Mouse (Mus musculus) brain, embryonic 14.5 days (tissue): Measurements from ENCODE around the gene Eya2. TPM values are rescaled to one million over a fixed set of nuclear protein-coding genes. Genes with fewer than 3 reads are reported as not detected.
A peak's percentile ranks its signal among the peaks of the same experiment; 100 is the strongest.
"Not testable (repeated sequence)": the region's sequence is repeated elsewhere in the genome, so short reads cannot be mapped to it uniquely, and the experiment has no call there.

Experiments used
- DNase-seq: peaks from one replicate; pipeline ENCODE4 v3.0.0-alpha.2; 2011; ENCODE audit warnings: low read depth
- CTCF ChIP-seq: fragments of 200-500 bp; IDR thresholded peaks from 2 replicates; pipeline ENCODE4 v1.5.1; 2012; ENCODE audit warnings: inconsistent platforms, mild to moderate bottlenecking, moderate library complexity, borderline replicate concordance; ENCODE audit not compliant: insufficient read depth, insufficient read length; ENCODE audit errors: extremely low read depth
- POLR2A ChIP-seq: fragments of 200-500 bp; IDR thresholded peaks from 2 replicates; pipeline ENCODE4 v1.6.1; 2012; ENCODE audit warnings: mild to moderate bottlenecking, inconsistent platforms, borderline replicate concordance; ENCODE audit not compliant: poor library complexity, insufficient read depth, insufficient read length, severe bottlenecking; ENCODE audit errors: extremely low read depth
- polyA plus RNA-seq: library from polyadenylated mRNA; depleted of rRNA; stranded (reverse); fragments of >200 nt; gene quantifications from 2 replicates; pipeline ENCODE4 v1.2.3, GENCODE M21; 2012

The Eya2 gene
- polyA plus RNA-seq, 1 experiment, result 12.3 TPM

DNA sequence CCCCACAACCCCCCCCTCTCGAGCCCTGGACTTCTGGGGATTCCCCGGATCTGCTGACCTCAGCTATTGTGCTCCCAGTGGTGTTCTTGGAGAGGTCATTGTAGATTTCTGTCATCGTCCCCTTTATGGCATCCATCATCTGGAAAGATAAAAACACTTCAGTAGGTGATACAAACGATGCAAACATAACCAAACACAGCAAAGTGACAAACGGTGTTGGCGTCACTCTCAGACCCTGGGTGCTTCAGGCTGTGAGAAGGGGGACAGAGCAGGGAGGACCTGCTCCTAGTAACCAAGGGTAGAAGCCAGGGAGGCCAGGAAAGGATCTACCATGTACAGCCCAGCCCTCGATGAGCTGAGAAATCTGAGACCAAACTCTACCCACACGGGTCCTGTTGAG is 203.0 kb downstream of the Eya2 start:
- no peak for DNase-seq
- TF ChIP-seq POLR2A (no peak), CTCF (no peak)

DNA sequence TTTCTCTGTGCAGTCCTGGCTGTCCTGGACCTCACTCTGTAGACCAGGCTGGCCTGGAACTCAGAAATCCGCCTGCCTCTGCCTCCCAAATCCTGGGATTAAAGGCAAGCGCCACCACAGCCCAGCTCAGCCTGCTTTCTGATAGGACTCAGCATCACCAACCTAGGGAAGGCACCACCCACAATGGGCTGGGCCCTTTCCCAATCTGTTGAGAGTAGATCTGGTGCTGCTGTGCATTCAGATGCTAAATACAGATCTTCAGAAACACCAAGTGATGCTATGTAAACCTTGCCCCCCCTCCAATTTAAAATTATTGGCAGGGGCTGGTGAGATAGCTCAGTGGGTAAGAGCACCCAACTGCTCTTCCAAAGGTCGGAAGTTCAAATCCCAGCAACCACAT is 205.3 kb downstream of the Eya2 start:
- not testable (repeated sequence) for DNase-seq

DNA sequence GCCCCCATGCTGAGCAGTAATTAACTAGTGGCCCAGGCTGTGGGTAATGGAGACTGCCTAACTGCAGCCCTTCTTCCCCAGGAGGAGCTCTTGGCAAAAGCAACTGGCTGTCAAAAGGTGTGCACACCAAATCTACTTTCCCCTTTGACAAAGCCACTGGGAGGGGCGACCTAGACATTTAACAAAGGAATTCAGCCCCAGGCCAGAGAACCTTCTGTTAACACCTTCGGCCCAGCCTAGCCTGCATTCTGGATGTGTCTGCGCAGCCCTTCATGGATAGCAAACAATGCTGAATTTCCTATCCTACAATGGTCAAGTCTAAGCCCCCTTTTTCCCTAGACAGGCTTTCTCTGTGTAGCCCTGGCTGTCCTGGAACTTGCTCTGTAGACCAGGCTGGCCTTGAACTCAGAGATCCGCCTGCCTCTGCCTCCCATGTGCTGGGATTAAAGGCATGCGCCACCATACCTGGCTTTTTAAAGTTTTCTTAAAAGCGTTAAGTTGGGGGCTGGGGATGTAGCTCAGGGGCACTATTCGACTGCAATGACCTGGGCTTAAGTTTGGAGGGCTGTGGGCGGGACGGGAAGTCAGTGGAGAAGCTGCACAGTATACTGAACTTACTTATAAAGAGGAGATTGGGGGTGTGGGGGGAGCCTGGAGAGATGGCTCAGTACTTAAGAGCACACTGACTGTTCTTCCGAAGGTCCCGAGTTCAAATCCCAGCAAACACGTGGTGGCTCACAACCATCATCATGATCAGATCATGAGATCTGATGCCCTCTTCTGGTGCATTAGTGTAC is 213.5 kb downstream of the Eya2 start:
- TF ChIP-seq CTCF (no peak), POLR2A (no peak)
- no peak for DNase-seq

DNA sequence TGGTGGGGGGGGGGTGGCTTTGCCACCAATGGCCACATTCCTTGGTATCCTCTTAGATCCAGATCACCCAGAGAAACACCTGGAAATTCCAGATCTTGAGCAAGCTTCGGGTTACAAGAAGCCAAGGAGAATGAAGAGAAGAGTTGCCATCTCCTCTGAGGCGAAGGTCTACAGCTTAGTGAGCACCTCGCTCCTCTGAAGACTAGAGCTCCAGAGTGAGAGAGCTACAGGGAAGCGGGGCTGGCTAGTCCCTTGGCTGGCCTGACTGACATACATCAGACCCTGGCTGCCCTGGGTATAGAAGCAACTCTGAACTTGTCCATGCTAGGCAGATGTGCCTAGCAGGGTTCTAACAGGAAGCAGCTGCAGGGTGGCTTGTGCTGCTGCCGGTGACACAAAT is 214.3 kb downstream of the Eya2 start:
- TF ChIP-seq POLR2A (no peak), CTCF (no peak)
- no peak for DNase-seq

DNA sequence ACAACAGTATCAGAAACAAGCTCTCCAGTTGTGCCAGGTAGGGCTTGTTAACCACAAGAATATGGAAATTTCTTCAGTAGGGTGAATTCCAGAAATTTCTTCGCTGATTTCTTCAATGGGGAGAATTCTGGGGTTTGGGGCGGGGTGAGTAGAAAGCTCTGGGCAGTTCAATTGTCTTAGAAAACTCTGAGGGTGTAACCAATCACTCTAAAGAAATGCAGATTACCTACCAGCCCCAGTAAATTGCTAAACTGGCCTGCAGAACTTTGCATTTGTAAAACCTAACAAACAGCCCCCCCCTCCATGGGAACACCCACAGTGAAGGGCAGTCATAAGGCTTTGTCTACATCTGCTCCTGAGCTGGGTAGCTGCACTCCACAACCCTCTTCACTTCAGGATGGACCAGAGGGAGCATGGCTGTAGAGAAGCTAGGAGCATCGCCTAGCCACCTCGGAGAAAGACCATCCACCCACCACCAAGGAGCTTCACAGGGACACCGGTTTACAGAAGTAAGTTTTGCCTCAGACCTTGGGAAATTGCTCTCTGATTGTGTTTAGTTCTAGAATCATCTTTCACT is 215.2 kb downstream of the Eya2 start:
- no peak for DNase-seq
- TF ChIP-seq CTCF (no peak), POLR2A (no peak)

DNA sequence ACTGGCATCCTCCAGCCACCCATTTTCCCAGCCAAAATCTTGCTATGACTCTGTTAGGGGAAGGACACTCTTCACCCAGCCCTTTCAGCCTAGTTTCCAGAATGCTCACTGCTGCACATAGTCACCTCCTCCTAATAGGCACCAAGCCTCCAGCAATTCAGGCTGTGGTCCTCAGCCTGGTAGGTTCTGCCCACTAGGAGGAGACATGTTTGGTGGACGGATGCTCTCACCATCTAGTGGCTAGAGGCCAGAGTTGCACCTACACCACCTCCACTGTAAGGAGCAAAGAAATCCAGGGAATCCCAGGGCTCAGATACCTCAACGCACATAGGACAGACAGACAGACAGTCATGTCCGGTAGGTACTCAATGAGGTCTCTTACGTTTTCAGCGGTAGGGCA is 216.7 kb downstream of the Eya2 start:
- DNase-seq, result peak; percentile 52
- TF ChIP-seq CTCF, result peak; percentile 74; the same call in 1 of the 2 replicates
- no peak for TF ChIP-seq POLR2A

DNA sequence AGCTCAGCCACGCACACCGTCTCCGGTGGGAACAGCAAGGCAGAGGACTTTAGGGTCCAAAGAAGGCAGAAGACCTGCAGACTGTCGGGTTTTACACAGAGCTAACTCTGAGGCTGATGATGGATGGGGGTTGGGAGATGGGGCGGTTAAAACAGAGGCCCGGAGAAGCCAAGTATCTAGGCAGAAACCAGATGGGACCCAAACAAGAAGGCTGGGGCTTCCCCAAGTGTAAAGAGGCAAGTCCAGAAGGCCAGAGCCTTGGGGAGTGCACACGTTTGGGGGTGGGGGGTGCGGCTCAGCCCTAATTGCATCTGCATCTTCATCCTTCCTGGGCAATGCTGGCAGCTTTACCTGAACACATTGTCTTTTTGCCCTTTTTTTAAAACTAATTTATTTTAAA is 218.1 kb downstream of the Eya2 start:
- DNase-seq, result no peak
- no peak for TF ChIP-seq CTCF
- no peak for TF ChIP-seq POLR2A

DNA sequence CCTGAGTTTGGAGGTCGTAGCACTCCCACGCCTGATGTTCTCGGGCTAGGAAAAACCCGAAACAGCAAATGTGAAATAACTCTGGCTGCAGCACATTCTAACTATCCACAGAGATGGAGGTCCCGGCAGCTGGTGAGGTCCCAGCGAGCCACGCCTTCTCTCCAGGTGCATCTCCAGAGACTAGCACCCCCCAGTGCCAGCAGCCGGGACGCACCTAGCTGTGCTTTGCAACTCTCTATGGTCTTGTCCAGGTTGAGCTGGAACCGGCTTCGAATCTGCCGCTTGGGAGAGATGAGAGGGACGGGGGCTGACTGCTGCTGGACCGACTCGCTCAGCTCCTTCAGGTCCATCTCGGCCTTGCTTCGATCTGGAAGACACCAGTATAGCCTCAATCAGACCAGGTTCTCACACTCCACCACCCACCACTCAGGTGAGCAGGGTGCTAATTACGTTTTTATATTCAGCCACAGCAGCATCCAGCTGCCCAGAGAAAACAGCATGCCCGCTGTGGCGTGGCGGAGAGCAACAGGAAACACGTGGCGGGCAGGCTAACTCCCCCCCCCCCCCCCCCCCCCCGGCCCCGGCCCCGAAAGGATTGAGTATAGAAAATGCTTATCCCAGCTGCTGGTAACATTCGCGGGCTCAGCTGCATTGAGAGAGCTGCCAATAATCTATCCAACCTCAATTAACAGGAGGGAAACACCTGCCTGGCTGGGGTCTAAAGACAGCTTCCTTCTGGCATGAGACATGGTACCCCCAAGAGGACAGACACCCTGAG is 220.5 kb downstream of the Eya2 start:
- no peak for DNase-seq
- TF ChIP-seq POLR2A (no peak), CTCF (no peak)

DNA sequence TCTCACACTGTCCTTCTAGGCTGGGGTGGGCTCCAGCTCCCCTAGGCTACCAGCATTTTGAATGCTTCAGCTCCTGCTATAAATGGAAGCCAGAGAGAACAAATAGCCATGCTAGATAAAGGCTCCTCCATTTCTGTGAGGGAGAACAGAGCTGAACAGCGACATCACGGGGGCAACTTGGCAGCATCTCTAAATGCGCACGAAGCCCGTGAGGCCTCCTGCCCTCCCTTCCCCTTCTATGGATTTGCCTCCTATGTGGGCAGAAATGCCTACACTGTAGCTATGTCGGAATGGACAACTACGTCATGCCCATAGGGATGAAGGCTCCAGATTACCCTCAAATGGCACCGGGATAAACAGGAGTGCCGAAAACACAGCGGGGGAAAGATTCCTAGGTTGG is 222.6 kb downstream of the Eya2 start:
- DNase-seq, result no peak
- TF ChIP-seq POLR2A, result no peak
- no peak for TF ChIP-seq CTCF

DNA sequence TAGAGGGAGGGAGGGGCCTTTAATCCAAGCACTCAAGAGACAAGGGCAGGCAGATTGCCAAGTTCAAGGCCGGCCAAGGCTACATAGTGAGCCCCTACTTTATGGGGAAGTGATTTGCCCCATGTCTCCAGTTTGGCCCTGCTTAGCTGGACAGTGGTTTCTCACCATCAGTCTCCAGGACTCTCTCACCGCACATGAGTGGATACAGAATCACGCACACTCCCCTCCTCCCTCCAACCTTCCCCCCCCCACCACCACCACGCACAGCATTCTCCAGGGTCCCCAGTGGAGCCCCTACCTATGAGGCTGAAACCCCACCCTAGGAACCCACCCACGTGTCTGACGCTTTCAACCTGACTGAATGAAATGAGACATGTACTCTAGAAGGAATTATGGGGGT is 223.7 kb downstream of the Eya2 start:
- no peak for DNase-seq

DNA sequence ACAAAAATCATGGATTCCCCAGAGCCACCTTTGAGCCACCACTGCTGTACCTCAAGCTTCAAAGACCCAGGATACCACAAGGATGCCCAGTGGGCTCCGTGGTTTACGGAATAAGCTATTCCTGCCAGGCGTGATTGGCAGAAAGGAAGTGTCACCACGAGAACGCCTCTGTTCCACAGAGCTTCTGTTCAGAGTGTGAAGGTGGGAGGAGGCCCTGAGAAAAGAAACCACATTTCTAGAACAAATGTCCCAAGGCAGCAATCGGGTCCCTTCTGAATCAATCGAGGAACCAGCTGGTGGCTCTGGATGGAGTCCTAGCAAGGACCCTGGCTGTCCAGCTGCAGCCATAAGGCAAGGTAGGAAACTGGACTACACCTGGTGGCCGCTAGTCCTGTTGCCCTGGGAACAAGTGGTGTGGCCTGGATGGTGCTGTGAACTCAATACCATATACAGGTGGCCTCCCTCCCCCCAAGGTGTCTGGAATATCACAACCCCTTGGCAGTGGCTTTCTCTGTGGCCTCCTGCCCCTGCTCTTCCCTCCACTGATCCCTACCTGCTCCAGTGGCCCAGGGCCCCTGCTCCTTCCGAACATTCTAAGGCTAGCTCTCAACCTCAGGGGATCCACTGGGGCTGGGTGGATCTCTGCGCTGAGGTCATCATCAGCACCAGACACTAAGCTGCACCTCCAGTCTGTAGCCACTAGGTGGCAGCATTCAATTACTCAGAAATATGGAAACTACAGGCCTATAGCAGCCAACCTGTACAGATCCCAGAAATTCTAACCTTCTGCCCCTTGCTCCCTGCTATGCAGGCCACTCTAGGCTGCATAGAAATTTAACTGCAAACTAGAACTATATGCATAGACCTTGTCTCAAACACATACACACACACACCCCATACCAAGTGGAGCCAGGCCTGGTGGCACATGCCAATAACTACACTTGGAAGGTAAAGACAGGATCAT is 224.4 kb downstream of the Eya2 start:
- TF ChIP-seq POLR2A (no peak), CTCF (peak; percentile 82)
- peak; percentile 75 for DNase-seq

More for the DNA sequence above, 223.7 kb downstream of the Eya2 start:
- TF ChIP-seq CTCF, result no peak
- no peak for TF ChIP-seq POLR2A
